Mouse (Mus musculus) small intestine, adult 2 months (tissue): ENCODE measurements at regions not wholly inside any gene's neighbourhood (a gene's known extent, or its start where the extent isn't known, plus 50 kb on each side); places are given as distances from the start of the nearest gene placed in this dataset.

ENCODE experiments used
- H3K27ac ChIP-seq: fragments of 200-500 bp; 2 replicates; pipeline ENCODE4 v1.5.1; 2012; ENCODE audit warnings: low read depth, low read length, control low read depth, inconsistent platforms; ENCODE audit not compliant: insufficient read depth
- H3K27me3 ChIP-seq: fragments of 200-500 bp; 2 replicates; pipeline ENCODE4 v1.6.1; 2012; ENCODE audit warnings: mild to moderate bottlenecking, moderate library complexity, low read length, inconsistent platforms; ENCODE audit not compliant: control insufficient read depth, insufficient read depth
- H3K36me3 ChIP-seq: fragments of 200-500 bp; 2 replicates; pipeline ENCODE4 v1.6.1; 2012; ENCODE audit warnings: mild to moderate bottlenecking, low read length, control low read depth, inconsistent platforms; ENCODE audit not compliant: control insufficient read depth, insufficient read depth
- H3K4me1 ChIP-seq: fragments of 200-500 bp; 2 replicates; pipeline ENCODE4 v1.6.1; 2012; ENCODE audit warnings: low read length, inconsistent platforms, mixed read lengths; ENCODE audit not compliant: control insufficient read depth, insufficient read depth, insufficient read length
- H3K4me3 ChIP-seq: fragments of 200-500 bp; 2 replicates; pipeline ENCODE4 v1.5.1; 2012; ENCODE audit warnings: low read depth, mild to moderate bottlenecking, control low read depth, inconsistent platforms, low read length, moderate library complexity
- CTCF ChIP-seq: fragments of 200-500 bp; IDR thresholded peaks from 2 replicates; pipeline ENCODE4 v1.5.1; 2012; ENCODE audit warnings: low read depth, mild to moderate bottlenecking, control low read depth, inconsistent platforms, low read length, moderate library complexity, mixed read lengths; ENCODE audit not compliant: insufficient replicate concordance, insufficient read length; ENCODE audit errors: extremely low read depth
- POLR2A ChIP-seq: fragments of 200-500 bp; IDR thresholded peaks from 2 replicates; pipeline ENCODE4 v1.6.1; 2012; ENCODE audit warnings: low read depth, mild to moderate bottlenecking, control low read depth, inconsistent platforms, low read length, moderate library complexity
- WGBS: fragments of 180-500 bp; shearing (Covaris S2); methylation state at CpG from one replicate; pipeline ENCODE4 v1.1.7; 2018; 5-methylcytosine and 5-hydroxymethylcytosine counted together

DNA sequence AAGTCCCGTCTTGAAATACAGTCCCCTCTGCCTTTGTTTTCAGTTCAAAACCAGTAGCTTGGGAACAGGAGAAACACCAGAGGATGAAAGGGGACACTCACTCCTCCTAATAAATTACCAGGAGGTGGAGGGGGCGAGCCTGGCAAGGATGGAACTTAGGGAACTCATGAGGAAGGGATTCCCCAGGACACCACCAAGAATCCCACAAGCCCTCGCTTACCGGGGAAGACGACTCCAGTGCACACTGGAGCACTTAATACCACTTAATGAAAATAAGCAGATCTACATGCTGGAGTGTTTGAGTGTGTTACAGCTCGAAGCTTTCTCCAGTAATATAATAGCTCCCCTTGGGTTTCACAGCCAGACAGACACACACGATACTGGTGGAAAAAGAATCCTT is 315.9 kb downstream of the Fat4 start:
- H3K27ac ChIP-seq: no peak overlapping the region
- H3K4me1 ChIP-seq: no peaks in the 10 kb centered on the region
- 65% methylated on average over 7 of the region's 7 CpGs for WGBS
- H3K36me3 ChIP-seq: no peaks in the 10 kb centered on the region
- no peak overlapping the region for H3K4me3 ChIP-seq
- TF ChIP-seq CTCF (no peak), POLR2A (no peak)
- no peaks in the 10 kb centered on the region for H3K27me3 ChIP-seq

DNA sequence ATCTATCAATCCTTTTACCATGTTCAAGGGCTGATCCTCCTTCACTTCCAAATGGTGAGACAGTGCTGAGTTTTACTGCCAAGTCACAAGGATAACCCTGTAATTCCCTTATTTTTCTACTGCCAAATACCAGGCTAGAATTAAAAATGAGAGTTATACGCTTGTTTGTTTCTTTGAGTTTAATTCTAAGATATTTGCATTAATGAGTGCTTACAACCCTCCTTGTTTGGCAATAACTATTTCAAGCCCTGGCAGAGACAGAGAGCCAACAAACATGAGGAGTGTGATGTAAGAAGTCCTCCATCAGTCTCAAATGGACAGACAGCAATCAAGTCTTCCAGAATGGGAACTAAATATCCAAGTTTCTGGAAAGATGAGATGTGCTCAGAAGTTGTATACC is 321.9 kb downstream of the Fat4 start:
- H3K36me3 ChIP-seq: no peaks in the 10 kb centered on the region
- no peak for TF ChIP-seq CTCF
- TF ChIP-seq POLR2A: no peak
- no peaks in the 10 kb centered on the region for H3K27me3 ChIP-seq
- no peaks in the 10 kb centered on the region for H3K4me1 ChIP-seq
- H3K27ac ChIP-seq: no peak overlapping the region
- 80% methylated on average over 1 of the region's 1 CpGs for WGBS
- no peak overlapping the region for H3K4me3 ChIP-seq

DNA sequence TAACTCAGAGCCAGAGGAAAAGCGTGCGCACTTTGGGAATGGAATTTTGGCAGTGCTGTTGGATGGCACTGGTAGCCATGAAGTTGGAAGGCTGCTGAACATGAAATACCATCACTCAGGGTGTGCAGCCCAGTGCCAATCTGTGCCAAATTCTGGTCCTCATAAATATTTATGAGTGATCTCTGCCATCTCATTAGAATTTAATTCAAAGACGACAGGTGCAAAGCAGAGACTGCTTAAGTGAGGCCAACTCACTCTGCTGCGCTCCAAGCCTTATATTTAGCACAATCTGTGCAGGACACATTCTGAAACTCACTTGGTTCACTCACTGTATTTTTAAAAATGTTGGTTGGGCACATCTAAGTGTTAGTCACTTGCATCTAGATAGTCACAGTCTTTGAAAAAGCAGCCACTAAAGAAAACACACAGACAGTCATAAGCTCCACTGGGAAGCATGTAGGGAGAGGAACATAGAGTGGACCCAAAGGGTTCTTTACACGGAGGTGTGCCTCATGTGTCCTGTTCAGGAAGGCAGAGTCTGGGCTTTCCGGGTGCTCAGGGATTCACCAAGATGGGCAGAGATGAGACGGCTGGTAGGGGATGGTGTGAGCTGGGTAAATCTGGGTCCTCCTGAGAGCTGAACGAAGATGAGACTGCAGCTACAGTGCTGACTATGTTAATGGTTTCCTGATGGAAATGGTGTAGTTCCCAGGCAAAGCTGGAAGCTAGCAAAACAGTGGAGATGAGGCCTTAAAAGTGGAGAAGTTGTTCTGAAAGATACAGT is 322.8 kb downstream of the Fat4 start:
- TF ChIP-seq POLR2A (no peak), CTCF (no peak)
- Histone ChIP-seq H3K4me3 (no peak overlapping the region), H3K36me3 (no peaks in the 10 kb centered on the region), H3K4me1 (no peaks in the 10 kb centered on the region), H3K27ac (no peak overlapping the region), H3K27me3 (no peaks in the 10 kb centered on the region)
- WGBS: 79% methylated on average over 8 of the region's 8 CpGs

DNA sequence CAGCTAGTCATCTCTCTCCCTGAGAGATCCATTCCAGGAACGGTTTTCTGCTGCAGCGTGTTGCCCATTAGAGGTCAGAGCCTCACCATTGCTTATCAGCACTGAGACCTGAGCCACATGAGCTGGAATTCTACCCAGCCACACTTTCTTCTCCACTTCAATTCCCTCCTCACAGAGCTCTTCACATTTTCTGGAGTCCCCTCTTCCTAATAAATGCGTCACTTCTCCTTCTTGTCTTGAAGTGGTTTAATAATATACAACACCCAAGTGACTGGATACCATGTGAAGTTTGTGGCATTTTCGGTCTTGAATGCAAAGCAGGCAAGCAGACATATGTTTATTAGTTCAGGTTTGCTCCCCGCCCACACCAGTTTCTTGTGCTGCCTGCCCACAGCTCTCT is 324.9 kb downstream of the Fat4 start:
- Histone ChIP-seq H3K4me3 (no peak overlapping the region), H3K4me1 (no peaks in the 10 kb centered on the region), H3K27me3 (no peaks in the 10 kb centered on the region), H3K36me3 (no peaks in the 10 kb centered on the region), H3K27ac (no peak overlapping the region)
- 59% methylated on average over 5 of the region's 5 CpGs for WGBS
- no peak for TF ChIP-seq POLR2A
- no peak for TF ChIP-seq CTCF

DNA sequence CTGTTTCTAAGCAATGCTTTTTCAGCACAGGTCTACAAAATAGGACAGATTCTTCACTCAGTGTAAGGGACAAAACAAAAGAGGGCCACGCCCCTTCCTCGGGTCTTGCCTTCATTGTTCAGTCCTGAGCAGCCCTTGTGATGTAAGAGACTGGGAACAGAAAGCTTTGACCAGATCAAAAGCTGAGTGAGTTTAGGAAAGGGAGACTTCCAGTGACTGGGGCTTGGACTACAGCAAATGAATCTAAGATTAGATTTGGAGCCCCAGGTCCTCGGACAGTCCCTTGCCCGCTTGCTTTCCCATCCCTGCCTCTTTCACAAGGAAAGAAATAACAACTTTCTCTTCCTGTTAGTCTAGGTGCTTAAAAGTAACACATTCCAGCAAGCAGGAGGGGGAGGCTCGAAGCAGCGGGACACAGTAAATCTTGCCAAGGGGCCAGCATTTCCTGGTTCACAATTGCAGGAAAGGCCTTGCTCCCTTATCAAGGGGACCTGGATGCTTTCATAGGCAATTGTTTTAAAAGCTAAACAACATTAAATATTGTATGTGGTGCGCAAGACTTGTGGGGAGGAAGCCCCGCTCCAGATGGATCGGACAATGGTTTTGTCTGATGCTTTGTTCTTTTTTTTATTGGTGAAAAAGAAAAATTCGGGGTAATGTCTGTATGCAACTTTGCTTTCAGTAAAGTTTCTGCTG is 333.4 kb downstream of the Fat4 start:
- 50% methylated on average over 10 of the region's 10 CpGs for WGBS
- no peaks in the 10 kb centered on the region for H3K27me3 ChIP-seq
- no peak overlapping the region for H3K4me3 ChIP-seq
- no peaks in the 10 kb centered on the region for H3K4me1 ChIP-seq
- TF ChIP-seq POLR2A (no peak), CTCF (no peak)
- no peaks in the 10 kb centered on the region for H3K36me3 ChIP-seq
- H3K27ac ChIP-seq: no peak overlapping the region; the same call in 1 of the 2 replicates

DNA sequence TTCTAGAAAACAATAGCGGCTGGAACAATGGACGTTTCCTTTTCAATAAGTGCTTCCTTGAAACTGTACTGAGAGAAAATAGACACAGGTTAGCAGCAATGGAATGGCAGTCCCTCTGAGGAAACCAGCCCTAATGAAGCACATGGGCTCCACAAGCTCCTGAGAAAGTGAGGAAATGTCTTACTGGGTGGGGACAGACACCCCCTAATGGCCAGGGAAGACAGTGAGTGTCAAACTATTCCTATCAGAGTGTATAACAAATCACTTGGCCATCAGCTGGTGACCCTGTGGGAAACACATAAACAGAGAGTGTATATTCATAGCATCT is 333.9 kb downstream of the Fat4 start:
- 40% methylated on average over 2 of the region's 2 CpGs for WGBS
- Histone ChIP-seq H3K27me3 (no peaks in the 10 kb centered on the region), H3K4me1 (no peaks in the 10 kb centered on the region), H3K36me3 (no peaks in the 10 kb centered on the region), H3K4me3 (no peak overlapping the region), H3K27ac (no peak overlapping the region)
- TF ChIP-seq POLR2A (no peak), CTCF (no peak)

DNA sequence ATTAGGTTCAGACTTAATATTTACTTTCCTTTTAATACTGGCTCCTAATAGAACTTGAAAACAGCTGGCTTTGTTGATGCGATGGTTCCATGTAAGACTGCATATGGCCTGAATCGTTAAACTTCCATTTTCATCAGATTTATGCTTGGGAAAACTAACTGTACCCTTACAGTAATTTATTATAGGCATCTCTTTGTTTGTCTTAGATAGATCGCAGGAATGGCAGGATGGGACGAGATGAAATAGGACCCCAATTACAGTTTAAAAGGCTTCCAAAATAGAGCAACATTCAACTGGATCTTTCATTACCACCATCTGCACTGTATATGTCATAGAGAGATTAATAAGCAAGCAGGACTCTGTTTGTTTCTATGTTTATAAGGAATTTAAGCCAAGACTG is 335.3 kb downstream of the Fat4 start:
- H3K27me3 ChIP-seq: no peaks in the 10 kb centered on the region
- TF ChIP-seq POLR2A (no peak), CTCF (no peak)
- no peaks in the 10 kb centered on the region for H3K36me3 ChIP-seq
- H3K27ac ChIP-seq: no peak overlapping the region
- 74% methylated on average over 4 of the region's 4 CpGs for WGBS
- no peak overlapping the region for H3K4me3 ChIP-seq
- no peaks in the 10 kb centered on the region for H3K4me1 ChIP-seq
